In genomic region chr9:40408415-40408814, GRCm38 (mm10) we compare ENCODE assay signal across 11 mouse cellular contexts.
"Had no signal": no experiment of that assay in that cellular context is flagged by ENCODE, and none has a peak within 500 bp of the region (broad histone marks: within the 10 kb centered on the region; RNA-seq: fewer than 3 reads in every experiment).

No protein-coding gene starts in this region.

- H3K27ac ChIP-seq: hindbrain, embryonic 15.5 days; liver, embryonic 14.5 days; midbrain, embryonic 13.5 days; neural tube, embryonic 15.5 days had no signal

- ATAC-seq: intestine, embryonic 16.5 days; midbrain, embryonic 13.5 days had no signal

- H3K4me3 ChIP-seq: hindbrain, embryonic 15.5 days; midbrain, embryonic 13.5 days; myocyte; neural tube, embryonic 15.5 days had no signal

- DNase-seq: left cerebral cortex, postnatal 4 days; lung, adult 2 months; right cerebral cortex, adult 18-20 months; right cerebral cortex, postnatal 25 days; thymus, postnatal 14 days had no signal

- H3K9me3 ChIP-seq: hindbrain, embryonic 15.5 days; midbrain, embryonic 13.5 days; neural tube, embryonic 15.5 days had no signal

- H3K36me3 ChIP-seq: hindbrain, embryonic 15.5 days; midbrain, embryonic 13.5 days; neural tube, embryonic 15.5 days had no signal

- H3K27me3 ChIP-seq: hindbrain, embryonic 15.5 days; midbrain, embryonic 13.5 days; neural tube, embryonic 15.5 days had no signal

- H3K4me2 ChIP-seq: hindbrain, embryonic 15.5 days; midbrain, embryonic 13.5 days; neural tube, embryonic 15.5 days had no signal

- H3K9ac ChIP-seq: hindbrain, embryonic 15.5 days; liver, embryonic 14.5 days; midbrain, embryonic 13.5 days; neural tube, embryonic 15.5 days had no signal

- H3K4me1 ChIP-seq: hindbrain, embryonic 15.5 days had no signal
